Mouse (Mus musculus): ENCODE data around the gene Gm44.
"Not testable (repeated sequence)": the region's sequence is repeated elsewhere in the genome, so short reads cannot be mapped to it uniquely, and the experiment has no call there.

The Gm44 gene

DNA sequence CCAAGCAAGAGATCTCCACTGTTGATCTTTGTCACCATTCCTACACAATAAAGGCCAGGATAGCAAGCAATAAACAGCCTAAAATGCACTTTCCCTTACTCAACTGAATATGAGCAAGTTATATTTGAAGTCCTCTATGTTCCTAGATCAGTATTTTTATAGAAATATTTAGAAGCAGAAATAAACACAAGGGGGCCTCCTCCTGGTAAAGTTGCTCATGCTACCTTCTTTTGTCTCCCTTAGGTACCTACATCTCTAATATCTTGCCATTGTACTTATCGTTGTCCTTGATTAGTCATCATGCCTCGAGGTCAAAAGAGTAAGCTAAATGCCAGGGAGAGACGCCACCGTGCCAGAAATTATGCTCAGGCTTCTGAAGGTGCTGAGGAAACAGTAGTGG, at the start of gene Gm44:
Gene Gm44 (plus strand): TSS at position 301 of the 400 bp plus-strand sequence.
- DNase-seq: no peak

GRCm38 (mm10) chrX:90927989-90928388, 36.0 kb downstream of the Gm44 start:
- no peak for DNase-seq

- DNase-seq: not testable (repeated sequence)
These were observed 46.3 kb downstream of the Gm44 start for GRCm38 (mm10) chrX:90938211-90938610.
